Mouse (Mus musculus): ENCODE results near the gene Tmem222. TPM values are rescaled to one million over a fixed set of nuclear protein-coding genes. Genes with fewer than 3 reads are reported as not detected.

The Tmem222 gene
- polyA plus RNA-seq, 1 experiment = 65.3 TPM

DNA sequence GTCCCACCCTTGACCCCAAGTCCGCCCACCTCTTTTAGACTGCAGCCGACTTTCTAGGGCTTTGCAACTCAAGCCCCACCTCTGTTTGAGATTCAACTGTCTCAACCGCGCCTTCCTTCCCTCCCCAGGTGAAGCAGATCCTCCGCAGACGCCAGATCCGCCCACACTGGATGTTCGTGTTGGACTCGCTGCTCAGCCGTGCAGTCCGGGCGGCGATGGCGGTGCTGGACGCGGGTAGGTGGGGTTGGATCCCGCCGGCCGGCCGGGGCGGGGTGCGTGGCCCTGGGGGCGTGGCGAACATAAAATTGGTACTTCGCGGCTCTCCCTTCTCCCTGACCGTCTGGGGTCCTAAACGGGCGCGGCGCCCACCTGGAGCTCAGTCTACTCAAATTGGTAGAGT lies 26.4 kb downstream of the Tmem222 start:
- H3K36me3 ChIP-seq (ENCODE audit: control insufficient read depth, insufficient read depth) = no peaks in the 10 kb centered on the region
- no peaks in the 10 kb centered on the region for H3K79me3 ChIP-seq (ENCODE audit: low read depth)
- H3ac ChIP-seq (ENCODE audit: control insufficient read depth, insufficient read length, low read depth) = no peak overlapping the region
- no peaks in the 10 kb centered on the region for H3K79me2 ChIP-seq (ENCODE audit: control insufficient read depth, insufficient read depth)
- no peak overlapping the region for H3K4me3 ChIP-seq (ENCODE audit: insufficient read depth, poor library complexity, severe bottlenecking)
- TF ChIP-seq MYOD1 (IDR thresholded peaks at IDR 0.05; ENCODE audit: control insufficient read depth, insufficient read length, low read depth) (no peak), FOSL1 (IDR thresholded peaks at IDR 0.05; ENCODE audit: insufficient read depth, low read length, poor library complexity, severe bottlenecking) (no peak), CTCF (IDR thresholded peaks at IDR 0.05; ENCODE audit: control insufficient read depth, insufficient read depth, insufficient read length) (no peak), MAX (IDR thresholded peaks at IDR 0.05) (no peak), USF1 (IDR thresholded peaks at IDR 0.05; ENCODE audit: low read depth) (no peak), CEBPB (IDR thresholded peaks at IDR 0.05; ENCODE audit: low read depth) (no peak), MYOG (IDR thresholded peaks at IDR 0.05; ENCODE audit: control insufficient read depth, extremely low read depth, insufficient read length) (no peak)
- peaks cover under 1% of the 10 kb centered on the region for H3K27me3 ChIP-seq (ENCODE audit: control insufficient read depth, insufficient read depth, insufficient read length)

DNA sequence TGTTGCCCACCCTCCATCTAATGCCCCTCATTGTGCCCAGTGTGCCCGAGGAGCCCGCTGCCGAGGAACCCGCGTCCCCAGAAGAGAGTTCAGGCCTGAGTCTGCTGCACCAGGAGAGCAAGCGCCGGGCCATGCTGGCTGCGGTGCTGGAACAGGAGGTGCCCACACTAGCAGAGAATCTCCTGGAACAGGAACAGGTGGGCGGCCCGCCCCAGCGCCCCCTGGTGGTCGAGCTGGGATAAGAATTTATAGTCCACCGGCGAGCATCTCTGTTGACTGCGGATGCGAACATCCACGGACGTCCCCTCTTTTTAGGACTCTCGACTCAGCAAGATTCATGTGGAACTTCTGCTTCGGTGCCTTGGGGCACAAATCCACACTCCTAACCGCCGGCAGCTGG lies 27.0 kb downstream of the Tmem222 start:
- H3K27me3 ChIP-seq (ENCODE audit: control insufficient read depth, insufficient read depth, insufficient read length) = no peaks in the 10 kb centered on the region
- H3K79me3 ChIP-seq (ENCODE audit: low read depth) = no peaks in the 10 kb centered on the region
- no peak overlapping the region for H3K4me3 ChIP-seq (ENCODE audit: insufficient read depth, poor library complexity, severe bottlenecking)
- no peaks in the 10 kb centered on the region for H3K36me3 ChIP-seq (ENCODE audit: control insufficient read depth, insufficient read depth)
- H3ac ChIP-seq (ENCODE audit: control insufficient read depth, insufficient read length, low read depth) = no peak overlapping the region
- H3K79me2 ChIP-seq (ENCODE audit: control insufficient read depth, insufficient read depth) = no peaks in the 10 kb centered on the region
- TF ChIP-seq CEBPB (IDR thresholded peaks at IDR 0.05; ENCODE audit: low read depth) (no peak), USF1 (IDR thresholded peaks at IDR 0.05; ENCODE audit: low read depth) (no peak), MAX (IDR thresholded peaks at IDR 0.05) (peak; percentile 34), CTCF (IDR thresholded peaks at IDR 0.05; ENCODE audit: control insufficient read depth, insufficient read depth, insufficient read length) (peak; percentile 54), FOSL1 (IDR thresholded peaks at IDR 0.05; ENCODE audit: insufficient read depth, low read length, poor library complexity, severe bottlenecking) (no peak), MYOD1 (IDR thresholded peaks at IDR 0.05; ENCODE audit: control insufficient read depth, insufficient read length, low read depth) (peak; percentile 27)

DNA sequence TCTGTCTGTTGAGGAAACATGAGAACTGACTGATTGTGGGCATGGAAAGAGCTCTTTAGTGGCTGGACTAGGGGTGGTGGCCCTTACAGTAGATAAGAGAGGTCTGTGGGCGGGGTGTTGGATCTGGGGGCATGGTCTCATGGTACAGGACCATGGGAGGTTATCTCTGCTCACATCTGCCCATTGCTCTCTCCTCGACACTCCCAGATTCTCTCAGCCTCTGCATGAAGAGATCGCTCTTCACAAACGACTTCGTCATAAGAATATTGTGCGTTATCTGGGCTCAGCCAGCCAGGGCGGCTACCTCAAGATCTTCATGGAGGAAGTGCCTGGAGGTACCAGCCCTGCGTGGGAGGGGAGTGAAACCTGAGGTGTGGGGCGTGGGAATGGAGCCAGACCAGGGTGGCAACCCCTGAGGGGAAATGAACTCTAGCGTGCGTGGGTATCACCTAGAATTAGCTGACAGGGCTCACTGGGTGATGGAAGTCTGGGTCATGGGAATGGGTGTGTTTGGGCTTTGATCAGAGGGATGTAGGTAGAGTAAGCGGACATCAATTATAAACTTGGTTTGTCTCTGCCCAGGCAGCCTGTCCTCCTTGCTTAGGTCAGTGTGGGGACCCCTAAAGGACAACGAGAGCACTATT lies 29.7 kb downstream of the Tmem222 start:
- H3ac ChIP-seq (ENCODE audit: control insufficient read depth, insufficient read length, low read depth) = no peak overlapping the region
- no peaks in the 10 kb centered on the region for H3K79me2 ChIP-seq (ENCODE audit: control insufficient read depth, insufficient read depth)
- H3K36me3 ChIP-seq (ENCODE audit: control insufficient read depth, insufficient read depth) = no peaks in the 10 kb centered on the region
- no peak overlapping the region for H3K4me3 ChIP-seq (ENCODE audit: insufficient read depth, poor library complexity, severe bottlenecking)
- H3K79me3 ChIP-seq (ENCODE audit: low read depth) = no peaks in the 10 kb centered on the region
- H3K27me3 ChIP-seq (ENCODE audit: control insufficient read depth, insufficient read depth, insufficient read length) = no peaks in the 10 kb centered on the region
- no peak for TF ChIP-seq MAX (IDR thresholded peaks at IDR 0.05)
- TF ChIP-seq USF1 (IDR thresholded peaks at IDR 0.05; ENCODE audit: low read depth) = no peak
- no peak for TF ChIP-seq MYOD1 (IDR thresholded peaks at IDR 0.05; ENCODE audit: control insufficient read depth, insufficient read length, low read depth)
- no peak for TF ChIP-seq FOSL1 (IDR thresholded peaks at IDR 0.05; ENCODE audit: insufficient read depth, low read length, poor library complexity, severe bottlenecking)
- TF ChIP-seq MYOG (IDR thresholded peaks at IDR 0.05; ENCODE audit: control insufficient read depth, extremely low read depth, insufficient read length) = no peak
- no peak for TF ChIP-seq CEBPB (IDR thresholded peaks at IDR 0.05; ENCODE audit: low read depth)

GRCm38 (mm10) chr4:133247072-133247471 lies 30.5 kb downstream of the Tmem222 start:
- H3K79me3 ChIP-seq (ENCODE audit: low read depth) = no peaks in the 10 kb centered on the region
- H3K36me3 ChIP-seq (ENCODE audit: control insufficient read depth, insufficient read depth) = no peaks in the 10 kb centered on the region
- H3ac ChIP-seq (ENCODE audit: control insufficient read depth, insufficient read length, low read depth) = no peak overlapping the region
- no peak for TF ChIP-seq CTCF (IDR thresholded peaks at IDR 0.05; ENCODE audit: control insufficient read depth, insufficient read depth, insufficient read length)
- no peak for TF ChIP-seq USF1 (IDR thresholded peaks at IDR 0.05; ENCODE audit: low read depth)
- TF ChIP-seq FOSL1 (IDR thresholded peaks at IDR 0.05; ENCODE audit: insufficient read depth, low read length, poor library complexity, severe bottlenecking) = no peak
- no peak for TF ChIP-seq MYOD1 (IDR thresholded peaks at IDR 0.05; ENCODE audit: control insufficient read depth, insufficient read length, low read depth)
- no peak for TF ChIP-seq MAX (IDR thresholded peaks at IDR 0.05)
- TF ChIP-seq CEBPB (IDR thresholded peaks at IDR 0.05; ENCODE audit: low read depth) = no peak
- no peak for TF ChIP-seq MYOG (IDR thresholded peaks at IDR 0.05; ENCODE audit: control insufficient read depth, extremely low read depth, insufficient read length)
- H3K4me3 ChIP-seq (ENCODE audit: insufficient read depth, poor library complexity, severe bottlenecking) = no peak overlapping the region
- no peaks in the 10 kb centered on the region for H3K27me3 ChIP-seq (ENCODE audit: control insufficient read depth, insufficient read depth, insufficient read length)
- no peaks in the 10 kb centered on the region for H3K79me2 ChIP-seq (ENCODE audit: control insufficient read depth, insufficient read depth)

DNA sequence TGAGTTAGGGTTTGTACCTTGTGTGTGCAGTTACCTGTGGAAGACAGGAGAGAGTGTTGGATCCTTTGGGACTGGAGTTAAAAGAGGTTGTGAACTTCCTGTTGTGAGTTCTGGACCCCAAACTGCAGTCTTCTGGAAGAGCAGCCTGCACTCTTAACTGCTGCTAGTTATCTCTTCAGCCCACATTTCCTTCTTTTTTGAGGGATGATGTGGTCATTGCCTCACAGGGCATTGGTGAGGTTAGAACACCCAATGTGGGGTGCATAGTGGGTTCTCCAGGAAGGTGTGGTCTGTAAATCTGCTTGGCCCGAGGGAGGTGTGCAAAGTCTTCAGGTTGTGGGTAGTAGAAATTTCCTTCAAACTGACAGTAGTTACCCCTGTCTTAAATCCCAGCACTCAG lies 33.3 kb downstream of the Tmem222 start:
- Histone ChIP-seq H3ac (ENCODE audit: control insufficient read depth, insufficient read length, low read depth) (no peak overlapping the region), H3K27me3 (ENCODE audit: control insufficient read depth, insufficient read depth, insufficient read length) (no peaks in the 10 kb centered on the region), H3K36me3 (ENCODE audit: control insufficient read depth, insufficient read depth) (no peaks in the 10 kb centered on the region), H3K4me3 (ENCODE audit: insufficient read depth, poor library complexity, severe bottlenecking) (no peak overlapping the region), H3K79me2 (ENCODE audit: control insufficient read depth, insufficient read depth) (no peaks in the 10 kb centered on the region), H3K79me3 (ENCODE audit: low read depth) (no peaks in the 10 kb centered on the region)
- no peak for TF ChIP-seq MYOD1 (IDR thresholded peaks at IDR 0.05; ENCODE audit: control insufficient read depth, insufficient read length, low read depth)
- TF ChIP-seq MYOG (IDR thresholded peaks at IDR 0.05; ENCODE audit: control insufficient read depth, extremely low read depth, insufficient read length) = no peak
- no peak for TF ChIP-seq CTCF (IDR thresholded peaks at IDR 0.05; ENCODE audit: control insufficient read depth, insufficient read depth, insufficient read length)
- TF ChIP-seq MAX (IDR thresholded peaks at IDR 0.05) = no peak
- no peak for TF ChIP-seq CEBPB (IDR thresholded peaks at IDR 0.05; ENCODE audit: low read depth)
- TF ChIP-seq FOSL1 (IDR thresholded peaks at IDR 0.05; ENCODE audit: insufficient read depth, low read length, poor library complexity, severe bottlenecking) = no peak
- no peak for TF ChIP-seq USF1 (IDR thresholded peaks at IDR 0.05; ENCODE audit: low read depth)

DNA sequence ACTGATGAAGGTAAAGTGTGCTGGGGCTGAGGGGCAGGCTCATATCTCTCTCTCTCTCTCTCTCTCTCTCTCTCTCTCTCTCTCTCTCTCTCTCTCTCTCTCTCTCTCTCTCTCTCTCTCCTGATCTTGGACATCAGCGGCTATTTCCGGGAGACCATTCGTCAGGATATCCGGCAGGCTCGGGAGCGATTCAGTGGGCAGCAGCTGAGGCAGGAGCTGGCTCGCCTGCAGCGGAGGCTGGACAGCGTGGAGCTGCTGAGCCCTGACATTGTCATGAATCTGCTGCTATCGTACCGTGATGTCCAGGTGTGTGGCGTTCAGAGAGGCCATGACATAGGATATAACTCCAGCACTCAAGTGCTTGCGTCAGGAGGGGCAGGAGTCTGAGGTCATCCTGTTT lies 34.1 kb downstream of the Tmem222 start:
- no peak overlapping the region for H3K4me3 ChIP-seq (ENCODE audit: insufficient read depth, poor library complexity, severe bottlenecking)
- H3K27me3 ChIP-seq (ENCODE audit: control insufficient read depth, insufficient read depth, insufficient read length) = no peaks in the 10 kb centered on the region
- H3K36me3 ChIP-seq (ENCODE audit: control insufficient read depth, insufficient read depth) = no peaks in the 10 kb centered on the region
- H3K79me2 ChIP-seq (ENCODE audit: control insufficient read depth, insufficient read depth) = no peaks in the 10 kb centered on the region
- no peak overlapping the region for H3ac ChIP-seq (ENCODE audit: control insufficient read depth, insufficient read length, low read depth)
- no peaks in the 10 kb centered on the region for H3K79me3 ChIP-seq (ENCODE audit: low read depth)
- TF ChIP-seq FOSL1 (IDR thresholded peaks at IDR 0.05; ENCODE audit: insufficient read depth, low read length, poor library complexity, severe bottlenecking) (no peak), MYOD1 (IDR thresholded peaks at IDR 0.05; ENCODE audit: control insufficient read depth, insufficient read length, low read depth) (no peak)
